Mouse (Mus musculus) lung, postnatal 0 days (tissue): ENCODE data around the gene Asic3.

Source experiments
- CTCF ChIP-seq: IDR thresholded peaks from 2 replicates; pipeline ENCODE4 v1.5.1; 2016; ENCODE audit warnings: antibody characterized with exemption, mild to moderate bottlenecking
- EP300 ChIP-seq: IDR thresholded peaks from 2 replicates; pipeline ENCODE4 v1.6.1; 2016; ENCODE audit warnings: antibody characterized with exemption, mild to moderate bottlenecking, control low read depth

DNA sequence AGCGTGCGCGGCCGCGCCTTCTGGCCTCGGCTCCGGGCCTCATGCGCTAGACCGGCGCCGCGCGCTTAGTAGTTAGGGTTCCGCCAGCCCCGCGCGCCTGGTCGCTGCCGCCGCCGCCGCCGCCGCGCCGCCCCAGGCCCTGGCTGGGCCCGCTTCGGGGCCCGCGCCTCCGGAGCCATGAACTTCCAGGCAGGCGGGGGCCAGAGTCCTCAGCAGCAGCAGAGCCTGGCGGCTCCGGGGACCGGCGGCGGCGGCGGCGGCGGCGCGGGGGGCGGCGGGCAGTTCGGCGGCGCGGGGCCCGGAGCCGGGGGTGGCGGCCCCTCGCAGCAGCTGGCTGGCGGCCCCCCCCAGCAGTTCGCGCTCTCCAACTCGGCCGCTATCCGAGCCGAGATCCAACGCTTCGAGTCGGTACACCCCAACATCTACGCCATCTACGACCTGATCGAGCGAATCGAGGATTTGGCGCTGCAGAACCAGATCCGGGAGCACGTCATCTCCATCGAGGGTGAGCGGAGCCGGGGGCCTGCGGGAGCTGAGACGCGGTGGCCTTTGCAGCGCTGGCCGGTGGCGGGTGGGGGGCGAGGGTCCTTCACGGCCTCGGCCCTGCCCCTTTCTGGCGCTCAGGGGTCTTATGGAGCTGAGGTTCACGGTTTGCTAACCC, 39.0 kb downstream of the Asic3 start, which contains the start of gene Agap3:
- TF ChIP-seq CTCF (no peak), EP300 (no peak)
